Mouse (Mus musculus): Measurements from ENCODE around the gene Nup54. TPM values are rescaled to one million over a fixed set of nuclear protein-coding genes. Genes with fewer than 3 reads are reported as not detected.

Nup54 gene
- polyA plus RNA-seq, 3 experiments from 2014 or later, result 32.4 to 55.2 (median 40.2) TPM

GRCm38 (mm10) chr5:92374721-92375142 lies 60.3 kb downstream of the Nup54 start:
- ATAC-seq, result peak; percentile 64

GRCm38 (mm10) chr5:92372605-92373004 lies 62.4 kb downstream of the Nup54 start:
- ATAC-seq, result no peak

- ATAC-seq, result no peak
Observed at GRCm38 (mm10) chr5:92371361-92371976, 63.5 kb downstream of the Nup54 start.

- no peak for ATAC-seq
Observed at GRCm38 (mm10) chr5:92370891-92371290, 64.1 kb downstream of the Nup54 start.

GRCm38 (mm10) chr5:92370392-92370791 lies 64.6 kb downstream of the Nup54 start:
- ATAC-seq, result no peak

- ATAC-seq, result no peak
Observed at GRCm38 (mm10) chr5:92369151-92369994, 65.6 kb downstream of the Nup54 start.

GRCm38 (mm10) chr5:92368392-92368791 lies 66.6 kb downstream of the Nup54 start:
- ATAC-seq, result no peak

- ATAC-seq, result no peak
Observed at GRCm38 (mm10) chr5:92366565-92366964, 68.5 kb downstream of the Nup54 start.

Other genes with a start within 250 kb of the Nup54 start
- not detected for gene U90926, start 219.8 kb downstream of the Nup54 start, polyA plus RNA-seq (2017; shearing (Covaris generic))
- under 1 TPM; 0.20 to 0.44 (median 0.33) TPM for gene Ppef2, start 178.9 kb downstream of the Nup54 start, polyA plus RNA-seq (2017; shearing (Covaris generic))
- gene Naaa, start 157.0 kb downstream of the Nup54 start, polyA plus RNA-seq (2017; shearing (Covaris generic)), result 10 to 100 TPM; 10.3 to 13.2 (median 11.2) TPM
- gene Sdad1, start 124.7 kb downstream of the Nup54 start, polyA plus RNA-seq (2017; shearing (Covaris generic)), result 10 to 100 TPM; 30.5 to 59.4 (median 50.2) TPM
- under 1 TPM in 1 of 3 experiments, not detected in 2; 0.99 TPM for gene Cxcl9, start 107.1 kb downstream of the Nup54 start, polyA plus RNA-seq (2017; shearing (Covaris generic))
- 10 to 100 TPM in 2 of 3 experiments, 1 to 10 TPM in 1; 8.3 to 26.9 (median 19.1) TPM for gene Art3, start 103.4 kb downstream of the Nup54 start, polyA plus RNA-seq (2017; shearing (Covaris generic))
- gene Cxcl10, start 86.3 kb downstream of the Nup54 start, polyA plus RNA-seq (2017; shearing (Covaris generic)), result 10 to 100 TPM; 18.3 to 32.3 (median 19.9) TPM
- 1 to 10 TPM; 8.3 to 9.2 (median 8.5) TPM for gene Scarb2, start 71.6 kb upstream of the Nup54 start, polyA plus RNA-seq (2017; shearing (Covaris generic))
- not detected for gene Fam47e, start 119.8 kb upstream of the Nup54 start, polyA plus RNA-seq (2017; shearing (Covaris generic))
- gene Stbd1, start 167.8 kb upstream of the Nup54 start, polyA plus RNA-seq (2017; shearing (Covaris generic)), result 1 to 10 TPM in 1 of 3 experiments, not detected in 2; 1.2 TPM
- gene Ccdc158, start 240.1 kb upstream of the Nup54 start, polyA plus RNA-seq (2017; shearing (Covaris generic)), result not detected
- gene Shroom3, start 248.2 kb upstream of the Nup54 start, polyA plus RNA-seq (2017; shearing (Covaris generic)), result under 1 TPM in 1 of 3 experiments, not detected in 2; 0.05 TPM